Mouse (Mus musculus) spleen, postnatal 10 days (tissue): ENCODE measurements at regions not wholly inside any gene's neighbourhood (a gene's known extent, or its start where the extent isn't known, plus 50 kb on each side); places are given as distances from the start of the nearest gene placed in this dataset.
"Not testable (repeated sequence)": the region's sequence is repeated elsewhere in the genome, so short reads cannot be mapped to it uniquely, and the experiment has no call there.

Source experiments
- DNase-seq, 2 experiments: peaks; one replicate each; pipeline ENCODE4 v3.0.0; 2021 to 2022; ENCODE audit warnings: low spot score in 2 of 2

- no peak for DNase-seq
Measured at GRCm38 (mm10) chr10:108111398-108111797, 50.6 kb upstream of the Ppp1r12a start.

- DNase-seq: no peak
Measured at GRCm38 (mm10) chr10:108110891-108111290, 51.1 kb upstream of the Ppp1r12a start.

GRCm38 (mm10) chr10:108110197-108110596 is 51.8 kb upstream of the Ppp1r12a start:
- DNase-seq: no peak

GRCm38 (mm10) chr10:108108500-108108899 is 53.5 kb upstream of the Ppp1r12a start:
- not testable (repeated sequence) for DNase-seq

- no peak for DNase-seq
Measured at GRCm38 (mm10) chr10:108101521-108101920, 60.5 kb upstream of the Ppp1r12a start.

- DNase-seq: no peak
Measured at GRCm38 (mm10) chr10:108093043-108093442, 69.0 kb upstream of the Ppp1r12a start.

- DNase-seq: no peak
Measured at GRCm38 (mm10) chr10:108089375-108089981, 72.5 kb upstream of the Ppp1r12a start.

GRCm38 (mm10) chr10:108088883-108089282 is 73.1 kb upstream of the Ppp1r12a start:
- DNase-seq: no peak

- DNase-seq: no peak
Measured at GRCm38 (mm10) chr10:108088209-108088608, 73.8 kb upstream of the Ppp1r12a start.

GRCm38 (mm10) chr10:108083220-108083619 is 78.8 kb upstream of the Ppp1r12a start:
- no peak for DNase-seq

GRCm38 (mm10) chr10:108075144-108075543 is 86.8 kb upstream of the Ppp1r12a start:
- DNase-seq: no peak

GRCm38 (mm10) chr10:108073828-108074227 is 88.2 kb upstream of the Ppp1r12a start:
- DNase-seq: no peak

- DNase-seq: no peak
Measured at GRCm38 (mm10) chr10:108072211-108072610, 89.8 kb upstream of the Ppp1r12a start.

GRCm38 (mm10) chr10:108071424-108071823 is 90.6 kb upstream of the Ppp1r12a start:
- no peak for DNase-seq

GRCm38 (mm10) chr10:108067723-108068122 is 94.3 kb upstream of the Ppp1r12a start:
- no peak for DNase-seq

GRCm38 (mm10) chr10:108066241-108066640 is 95.8 kb upstream of the Ppp1r12a start:
- no peak for DNase-seq

- no peak for DNase-seq
Measured at GRCm38 (mm10) chr10:108061813-108062435, 100.1 kb upstream of the Ppp1r12a start.

- DNase-seq: no peak
Measured at GRCm38 (mm10) chr10:108060554-108060953, 101.4 kb upstream of the Ppp1r12a start.

GRCm38 (mm10) chr10:108051637-108052036 is 110.4 kb upstream of the Ppp1r12a start:
- DNase-seq: no peak

GRCm38 (mm10) chr10:108048426-108048825 is 113.6 kb upstream of the Ppp1r12a start:
- no peak for DNase-seq

GRCm38 (mm10) chr10:108043519-108043918 is 118.5 kb upstream of the Ppp1r12a start:
- no peak for DNase-seq

GRCm38 (mm10) chr10:108040027-108040426 is 122.0 kb upstream of the Ppp1r12a start:
- no peak for DNase-seq

- DNase-seq: no peak
Measured at GRCm38 (mm10) chr10:108036486-108037109, 124.7 kb upstream of the Otogl start.
